Mouse (Mus musculus) liver, embryonic 11.5 days (tissue): ENCODE data around the gene Unc93a2. TPM values are rescaled to one million over a fixed set of nuclear protein-coding genes. Genes with fewer than 3 reads are reported as not detected.
"Not testable (repeated sequence)": the region's sequence is repeated elsewhere in the genome, so short reads cannot be mapped to it uniquely, and the experiment has no call there.

ENCODE experiments used
- ATAC-seq: fragments of 200-750 bp; cut with Nextera tagmentation; replicated peaks from 2 replicates; pipeline ENCODE4 v1.8.0; 2017; ENCODE audit warnings: moderate number of reproducible peaks, mild to moderate bottlenecking, moderate TSS enrichment, moderate library complexity; ENCODE audit not compliant: low FRiP score
- DNase-seq: peaks from one replicate; pipeline ENCODE4 v3.0.0-alpha.2; 2017; ENCODE audit warnings: low spot score
- H3K27ac ChIP-seq: fragments of 300-500 bp; sonication (generic); 2 replicates; pipeline ENCODE4 v1.5.1; 2014; ENCODE audit warnings: mild to moderate bottlenecking, low read depth, low read length, control low read depth
- H3K27me3 ChIP-seq: fragments of 300-500 bp; sonication (generic); replicated peaks from 2 replicates; pipeline ENCODE4 v1.6.1; 2014; ENCODE audit warnings: low read length, mixed read lengths; ENCODE audit not compliant: control insufficient read depth, insufficient read depth
- H3K36me3 ChIP-seq: fragments of 300-500 bp; sonication (generic); 2 replicates; pipeline ENCODE4 v1.6.1; 2014; ENCODE audit warnings: mild to moderate bottlenecking, low read length, moderate library complexity, mixed read lengths; ENCODE audit not compliant: control insufficient read depth, insufficient read depth
- H3K4me1 ChIP-seq: fragments of 300-500 bp; sonication (generic); replicated peaks from 2 replicates; pipeline ENCODE4 v1.6.1; 2014; ENCODE audit warnings: low read length, mixed read lengths; ENCODE audit not compliant: control insufficient read depth, insufficient read depth
- H3K4me2 ChIP-seq: fragments of 300-500 bp; sonication (generic); 2 replicates; pipeline ENCODE4 v1.6.1; 2014; ENCODE audit warnings: mild to moderate bottlenecking, control low read depth, moderate library complexity
- H3K4me3 ChIP-seq: fragments of 300-500 bp; sonication (generic); 2 replicates; pipeline ENCODE4 v1.5.1; 2014; ENCODE audit warnings: low read depth, low read length, control low read depth
- H3K9ac ChIP-seq: fragments of 300-500 bp; sonication (generic); 2 replicates; pipeline ENCODE4 v1.6.1; 2014; ENCODE audit warnings: low read depth, low read length, control low read depth
- H3K9me3 ChIP-seq: fragments of 300-500 bp; sonication (generic); 2 replicates; pipeline ENCODE4 v1.6.1; 2016; ENCODE audit warnings: low read length, inconsistent platforms, mixed read lengths; ENCODE audit not compliant: control insufficient read depth
- WGBS: fragments of 180-500 bp; shearing (Covaris S2); extraction: QIAGEN DNeasy Blood & Tissue Kit; methylation state at CpG from one replicate; pipeline ENCODE4 v1.1.7; 2014; 5-methylcytosine and 5-hydroxymethylcytosine counted together
- polyA plus RNA-seq: library from polyadenylated mRNA; unstranded; fragments of >200 nt; fragmentation: Nextera tagmentation; extraction: Ambion mirVana; gene quantifications from 2 replicates; pipeline ENCODE4 v1.2.1, GENCODE M21; 2014

Unc93a2 gene
- polyA plus RNA-seq, 1 experiment from 2014 or later: not detected

DNA sequence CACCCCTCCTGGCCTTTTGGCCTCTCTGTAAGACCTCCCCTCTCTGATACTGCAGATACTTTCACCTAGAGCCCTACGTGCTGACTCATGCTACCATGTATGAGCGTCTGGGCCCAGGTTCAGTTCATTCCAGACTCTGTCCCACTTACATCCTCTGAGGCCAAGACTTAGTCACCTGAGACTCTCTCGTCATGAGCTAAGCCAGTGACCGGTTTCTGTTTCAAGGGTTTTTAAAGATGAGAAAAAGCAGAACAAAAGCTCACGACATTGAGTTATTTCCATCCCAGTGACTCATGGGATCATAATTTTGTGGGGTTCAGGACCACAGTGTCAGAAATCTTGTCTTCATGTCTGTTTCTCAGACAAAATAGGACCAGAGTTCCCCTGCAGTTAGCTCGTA is 65.5 kb downstream of the Unc93a2 start:
- 76% methylated on average over 6 of the region's 6 CpGs for WGBS
- H3K9ac ChIP-seq, H3K4me3 ChIP-seq, H3K4me2 ChIP-seq, H3K36me3 ChIP-seq, H3K27me3 ChIP-seq, DNase-seq, ATAC-seq, H3K9me3 ChIP-seq, H3K27ac ChIP-seq, H3K4me1 ChIP-seq: not testable (repeated sequence)

DNA sequence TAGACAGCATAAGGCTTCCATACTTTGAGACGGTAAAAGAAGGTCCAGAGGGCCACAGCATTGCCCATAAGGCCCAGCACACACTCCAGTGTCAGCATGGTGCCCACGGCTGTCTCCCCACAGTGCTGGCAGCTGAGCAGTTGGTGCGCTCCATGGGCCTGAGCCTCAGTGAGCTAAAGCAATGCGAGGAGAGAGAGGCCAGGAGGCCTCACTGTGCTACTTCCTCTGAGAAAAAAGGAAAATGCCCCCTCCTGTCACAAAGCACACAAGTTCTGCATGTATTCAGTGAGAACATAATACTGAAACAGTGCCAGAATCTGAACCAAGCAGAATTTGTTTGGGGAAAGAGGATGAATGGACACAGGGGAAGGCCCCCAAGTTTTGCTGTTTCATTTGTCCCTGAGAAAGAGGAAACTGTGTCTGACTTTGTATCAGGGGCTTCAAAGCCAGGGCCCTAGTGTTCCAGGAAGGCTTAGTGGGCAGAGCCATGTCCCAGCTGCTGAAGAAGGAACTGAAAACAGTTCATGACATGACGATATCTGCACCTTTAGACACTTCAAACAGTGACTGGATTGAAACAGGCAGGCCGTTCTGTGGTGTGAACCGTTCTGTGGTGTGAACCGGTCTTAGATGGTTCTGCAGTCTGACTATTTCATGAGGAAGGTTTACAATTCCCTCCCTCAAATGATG is 69.4 kb downstream of the Unc93a2 start:
- not testable (repeated sequence) for H3K27ac ChIP-seq, H3K9ac ChIP-seq, H3K4me1 ChIP-seq, H3K9me3 ChIP-seq, H3K36me3 ChIP-seq, ATAC-seq, H3K4me2 ChIP-seq, H3K27me3 ChIP-seq, H3K4me3 ChIP-seq
- 70% methylated on average over 6 of the region's 8 CpGs for WGBS
- peak; percentile 27 for DNase-seq

Other genes starting within 250 kb of the Unc93a2 start
- 12.7 and 13.2 TPM in 2 replicates for gene Rps6ka2, start 215.3 kb downstream of the Unc93a2 start, polyA plus RNA-seq
- gene Tcp10a, start 60.8 kb downstream of the Unc93a2 start, polyA plus RNA-seq: not detected in 2 replicates
- not detected in 2 replicates for gene Ttll2, start 32.8 kb downstream of the Unc93a2 start, polyA plus RNA-seq
- gene Gm49630, start 13.5 kb downstream of the Unc93a2 start, polyA plus RNA-seq: not detected in 2 replicates